Mouse (Mus musculus): ENCODE measurements around the gene Gm49776.
"Not testable (repeated sequence)": the region's sequence is repeated elsewhere in the genome, so short reads cannot be mapped to it uniquely, and the experiment has no call there.

The Gm49776 gene

DNA sequence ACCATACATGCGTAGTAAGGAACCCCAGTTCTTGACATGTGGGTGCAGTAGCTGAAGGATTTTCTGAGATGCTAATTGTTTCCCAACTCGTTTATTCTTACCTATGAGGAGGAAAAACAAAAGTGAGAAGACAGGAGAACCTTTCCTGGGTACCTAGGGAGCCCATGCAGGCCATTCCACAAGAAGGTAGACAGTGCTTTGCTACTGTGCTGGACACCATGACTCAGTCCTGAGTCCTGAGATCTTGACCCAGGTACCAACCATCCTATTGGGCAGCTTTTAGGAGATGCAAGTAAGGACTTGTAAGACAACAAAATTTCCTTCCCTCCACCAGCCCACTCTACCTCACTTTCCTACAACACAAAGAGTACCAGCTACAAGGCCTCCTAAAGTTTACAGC is at the start of gene Gm49776:
Gm49776 (minus strand) TSS at position 101 of the 400 bp plus-strand sequence.
- DNase-seq (ENCODE audit: low spot score), result no peak

DNA sequence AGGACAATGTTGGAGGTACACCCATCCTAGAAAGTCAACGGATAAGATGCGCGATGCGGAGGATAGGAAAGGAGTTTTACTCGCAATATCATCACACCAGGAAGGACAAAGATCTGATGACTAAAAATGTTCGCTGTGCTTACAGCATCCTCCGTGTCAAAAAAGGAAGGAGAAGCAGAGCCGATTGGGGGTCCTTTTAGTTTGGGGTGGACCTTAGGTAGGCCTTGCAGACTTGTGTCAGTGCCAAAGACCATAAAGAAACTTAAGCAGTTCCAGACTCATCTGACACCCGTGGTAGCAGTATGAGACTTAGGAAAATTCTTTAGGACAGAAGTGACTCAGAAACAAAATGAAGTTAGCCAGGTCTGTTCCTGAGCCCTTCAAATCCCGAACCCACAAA is 31.5 kb upstream of the Gm49776 start:
- DNase-seq (ENCODE audit: low spot score), result not testable (repeated sequence)

DNA sequence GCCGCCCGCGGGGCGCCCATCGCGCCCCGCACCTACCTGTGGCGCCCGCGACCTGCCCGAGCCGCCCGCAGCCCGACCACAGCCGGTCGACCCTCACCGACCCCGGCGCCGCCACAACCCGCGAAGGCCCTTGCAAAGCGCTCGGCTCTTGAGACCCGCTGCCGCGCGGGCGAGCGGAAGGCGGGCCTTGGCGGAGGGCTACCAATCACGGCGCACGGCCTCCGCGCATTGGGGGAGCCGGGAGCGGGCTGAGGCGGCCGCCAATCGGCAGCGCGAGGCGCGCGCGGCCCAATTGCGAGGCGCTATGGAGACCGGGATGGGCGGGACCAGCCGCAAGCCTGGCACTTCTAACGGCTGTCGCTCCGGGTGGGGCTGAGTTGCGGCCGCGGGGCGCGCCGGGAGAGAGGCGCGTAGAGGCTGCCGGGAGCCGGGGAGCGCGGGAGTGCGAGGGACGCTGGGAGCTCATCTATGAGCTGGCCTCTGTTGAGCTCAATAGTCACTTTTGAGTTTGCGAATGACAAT is 31.0 kb upstream of the Gm49776 start, which contains the start of gene Dgcr8:
Dgcr8 (minus strand) TSS at position 180 of the 522 bp plus-strand sequence.
- peak; percentile 97 for DNase-seq (ENCODE audit: low spot score)

DNA sequence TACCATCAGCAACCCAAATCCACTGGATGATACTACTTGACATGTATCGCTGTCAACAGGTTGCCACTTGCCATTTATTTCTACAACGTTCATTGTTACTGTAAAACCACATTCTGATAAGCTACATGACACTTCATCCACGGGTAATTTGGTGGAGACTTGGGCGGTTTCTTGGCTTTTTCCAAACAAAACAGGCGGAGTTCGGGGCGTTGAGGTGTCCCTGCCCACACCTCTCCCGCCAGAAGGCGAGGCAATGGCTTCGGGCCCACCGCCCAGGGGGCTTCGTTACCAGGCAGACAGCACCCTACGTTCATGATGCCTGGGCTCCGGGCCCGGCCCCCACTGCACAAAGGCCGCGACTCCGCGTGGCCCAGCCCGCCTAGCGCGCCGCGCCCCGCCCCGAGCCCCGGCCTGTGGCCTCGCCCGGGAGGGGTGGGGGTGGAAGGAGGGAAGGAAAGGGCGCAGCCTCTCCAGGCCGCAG is 30.5 kb upstream of the Gm49776 start:
- DNase-seq (ENCODE audit: low spot score), result no peak

DNA sequence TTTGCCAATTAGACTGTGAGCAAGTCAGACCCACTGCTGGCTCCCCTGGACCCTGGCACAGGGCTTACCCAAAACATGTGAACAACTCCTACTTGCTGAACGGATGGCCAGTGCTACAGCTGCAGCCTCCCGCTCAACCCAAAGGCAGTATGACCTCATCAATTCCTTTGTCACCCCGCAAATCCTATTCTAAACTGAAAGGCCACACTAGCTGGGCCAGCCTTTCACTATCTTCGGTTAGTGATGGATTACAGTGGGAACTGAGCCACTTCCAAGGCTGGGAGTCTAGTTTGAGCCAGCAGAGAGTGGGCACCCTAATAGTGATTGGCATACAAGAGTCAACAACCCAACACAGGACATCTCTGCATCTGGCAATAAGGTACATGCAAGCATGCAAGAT is 30.0 kb upstream of the Gm49776 start:
- DNase-seq (ENCODE audit: low spot score), result no peak

DNA sequence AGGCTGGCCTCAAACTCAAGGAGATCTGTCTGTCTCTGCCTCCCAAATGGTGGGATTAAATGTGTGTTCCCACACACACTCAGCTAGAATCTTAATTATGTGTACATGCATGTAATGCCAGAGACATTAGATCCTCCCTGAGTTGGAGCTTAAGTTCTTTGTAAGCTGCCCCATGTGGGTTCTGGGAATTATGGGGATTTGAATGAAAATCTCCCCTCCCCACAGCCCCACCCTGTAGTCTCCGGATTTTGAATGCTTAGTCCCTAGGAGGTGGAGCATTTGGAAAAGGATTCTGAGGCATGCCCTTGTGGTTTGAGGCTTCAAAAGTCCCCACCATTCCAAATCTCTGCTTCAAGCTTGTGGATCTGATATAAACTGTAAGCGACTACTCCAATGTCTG is 17.0 kb upstream of the Gm49776 start:
- no peak for DNase-seq (ENCODE audit: low spot score)

DNA sequence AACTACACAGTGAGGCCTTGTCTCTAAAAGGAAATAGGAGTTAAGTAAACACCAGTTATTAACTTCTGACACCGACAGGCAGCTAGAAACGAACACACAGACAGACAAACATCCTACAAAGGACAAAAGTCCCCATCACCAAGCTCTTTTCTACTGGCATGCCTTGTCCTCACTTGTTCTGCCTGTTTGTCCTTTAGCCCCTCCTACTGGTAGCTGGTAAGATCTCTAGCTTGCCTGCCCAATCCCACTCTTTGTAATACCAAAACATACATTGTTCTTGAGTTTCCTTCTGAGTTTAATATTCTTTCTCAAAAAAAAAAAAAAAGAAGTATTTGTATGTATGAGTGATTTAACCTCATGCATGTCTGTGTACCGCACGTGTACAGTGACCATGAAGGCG is 10.1 kb upstream of the Gm49776 start:
- DNase-seq (ENCODE audit: low spot score), result no peak

DNA sequence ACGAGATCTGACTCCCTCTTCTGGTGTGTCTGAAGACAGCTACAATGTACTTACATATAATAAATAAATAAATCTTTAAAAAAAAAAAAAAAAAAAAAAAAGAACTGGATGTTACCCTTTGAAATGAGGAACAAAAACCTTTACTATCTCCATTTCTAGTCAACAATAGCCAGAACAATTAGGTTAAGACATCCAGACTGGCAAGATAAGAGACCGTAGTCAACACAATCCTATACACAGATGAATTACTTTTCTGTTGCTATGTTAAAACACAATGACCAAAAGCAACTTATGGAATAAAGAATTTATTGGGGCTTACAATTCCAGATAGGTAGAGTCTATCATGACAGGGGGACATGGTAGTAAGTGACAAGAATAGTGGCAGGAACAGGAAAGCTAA is 6.9 kb upstream of the Gm49776 start:
- DNase-seq (ENCODE audit: low spot score), result no peak

DNA sequence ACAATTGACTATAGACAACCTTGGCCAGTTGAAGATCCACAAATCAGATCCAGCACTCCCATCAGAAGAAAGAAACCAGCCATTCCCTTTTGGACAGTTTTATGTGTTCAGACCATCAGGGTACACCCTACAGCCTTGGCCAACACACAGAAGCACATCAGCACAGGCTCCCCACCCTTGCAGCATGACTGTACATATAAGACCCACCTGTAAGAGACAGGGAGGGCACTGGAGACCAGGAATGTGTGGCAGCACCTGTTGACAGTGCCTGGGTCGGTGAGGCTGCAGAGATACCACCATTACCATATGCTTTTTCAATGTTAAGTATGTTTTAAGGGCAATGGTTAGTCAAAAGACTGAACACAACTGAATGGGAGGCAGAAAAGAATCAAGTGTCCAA is 4.3 kb downstream of the Gm49776 start:
- no peak for DNase-seq (ENCODE audit: low spot score)

DNA sequence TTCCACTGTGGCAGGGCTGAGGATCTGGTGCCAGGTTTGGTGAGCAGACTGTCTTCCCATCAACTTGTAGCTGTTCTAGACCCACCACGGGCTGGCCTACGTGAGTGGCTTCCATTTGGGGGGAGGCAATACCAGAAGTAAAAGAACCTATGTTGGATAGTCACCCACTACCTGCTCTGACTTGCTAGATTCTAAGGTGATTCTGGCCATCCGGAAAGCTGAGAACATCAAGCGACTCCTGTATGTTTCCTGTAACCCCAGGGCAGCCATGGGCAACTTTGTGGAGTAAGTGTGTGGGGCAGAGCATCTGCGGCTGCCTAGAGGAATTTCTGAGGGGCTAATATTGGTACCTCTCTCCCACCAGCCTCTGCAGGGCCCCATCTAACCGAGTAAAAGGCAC is 5.4 kb downstream of the Gm49776 start:
- DNase-seq (ENCODE audit: low spot score), result no peak

DNA sequence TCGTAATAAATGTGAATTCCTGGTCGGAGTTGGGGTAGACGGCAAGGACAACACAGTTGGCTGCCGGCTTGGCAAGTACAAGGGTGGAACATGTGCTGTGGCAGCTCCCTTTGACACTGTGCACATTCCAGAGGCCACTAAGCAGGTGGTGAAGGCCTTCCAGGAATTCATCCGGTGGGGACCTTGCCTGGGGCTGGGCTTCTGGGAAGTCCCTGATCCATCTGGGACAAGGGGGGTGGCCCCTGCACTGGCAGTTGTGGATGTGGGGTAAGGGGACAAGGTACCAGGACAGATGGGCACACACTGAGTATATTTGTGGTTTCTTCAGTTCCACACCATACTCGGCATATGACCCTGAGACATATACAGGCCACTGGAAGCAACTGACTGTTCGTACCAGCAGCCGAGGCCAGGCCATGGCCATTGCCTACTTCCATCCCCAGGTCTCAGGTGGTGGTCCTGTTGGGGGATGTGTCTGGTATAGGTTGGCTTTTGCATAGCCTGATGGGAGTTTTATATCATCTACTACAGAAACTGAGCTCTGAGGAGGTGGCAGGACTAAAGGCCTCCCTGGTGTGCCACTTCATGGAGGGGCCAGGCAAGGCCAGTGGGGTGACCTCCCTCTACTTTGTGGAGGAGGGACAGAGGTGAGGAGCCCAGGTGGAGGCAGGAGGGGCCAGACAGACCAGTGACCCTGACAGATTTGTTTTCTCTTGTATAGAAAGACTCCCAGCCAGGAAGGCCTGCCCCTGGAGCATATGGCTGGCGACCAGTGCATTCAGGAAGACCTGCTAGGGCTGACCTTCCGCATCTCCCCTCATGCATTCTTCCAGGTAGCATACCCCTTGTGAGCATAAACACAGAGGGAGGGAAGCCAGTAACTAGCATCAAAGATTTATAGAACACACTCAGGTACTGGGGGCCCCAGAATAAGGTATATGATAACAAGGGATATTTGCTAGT is 7.0 kb downstream of the Gm49776 start:
- no peak for DNase-seq (ENCODE audit: low spot score)

DNA sequence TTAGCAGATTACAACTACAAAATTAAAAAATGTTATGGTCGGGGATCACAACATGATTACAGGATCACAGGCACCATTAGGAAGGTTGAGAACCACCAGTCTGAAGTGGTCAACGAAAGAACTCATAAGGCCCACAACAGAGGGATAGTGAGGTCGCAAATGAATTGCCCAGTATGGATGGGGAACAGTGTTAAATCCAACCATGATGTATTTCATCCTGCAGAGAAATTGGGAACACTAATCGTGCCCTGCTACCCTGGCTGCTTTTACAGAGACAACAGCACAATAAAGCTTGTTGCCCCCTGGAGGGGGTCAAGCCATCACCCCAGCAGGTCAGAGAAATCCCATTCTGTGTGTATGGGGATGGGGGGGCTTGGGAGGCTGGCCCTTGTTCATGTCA is 7.9 kb downstream of the Gm49776 start:
- DNase-seq (ENCODE audit: low spot score), result no peak

DNA sequence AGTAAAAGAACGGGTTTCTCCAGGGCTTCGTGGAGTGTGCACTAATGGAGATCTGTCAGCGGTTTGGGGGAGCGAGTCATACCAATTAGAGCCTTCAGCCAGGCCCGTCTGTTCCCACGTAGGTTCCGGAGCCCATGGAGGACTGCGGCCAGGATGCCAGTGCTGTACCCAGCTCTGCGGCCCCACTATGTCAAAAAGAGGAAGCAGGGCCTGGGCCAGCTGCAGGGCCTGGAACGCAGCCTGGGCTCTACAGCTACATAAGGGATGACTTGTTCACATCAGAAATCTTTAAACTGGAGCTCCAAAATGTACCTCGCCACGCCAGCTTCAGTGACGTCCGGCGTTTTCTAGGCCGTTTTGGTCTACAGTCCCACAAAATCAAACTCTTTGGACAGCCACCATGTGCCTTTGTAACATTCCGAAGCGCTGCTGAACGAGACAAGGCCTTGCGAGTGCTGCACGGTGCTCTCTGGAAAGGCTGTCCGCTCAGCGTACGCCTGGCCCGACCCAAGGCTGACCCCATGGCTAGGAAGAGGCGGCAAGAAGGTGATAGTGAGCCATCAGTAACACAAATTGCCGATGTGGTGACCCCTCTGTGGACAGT is 8.7 kb downstream of the Gm49776 start:
- DNase-seq (ENCODE audit: low spot score), result no peak

DNA sequence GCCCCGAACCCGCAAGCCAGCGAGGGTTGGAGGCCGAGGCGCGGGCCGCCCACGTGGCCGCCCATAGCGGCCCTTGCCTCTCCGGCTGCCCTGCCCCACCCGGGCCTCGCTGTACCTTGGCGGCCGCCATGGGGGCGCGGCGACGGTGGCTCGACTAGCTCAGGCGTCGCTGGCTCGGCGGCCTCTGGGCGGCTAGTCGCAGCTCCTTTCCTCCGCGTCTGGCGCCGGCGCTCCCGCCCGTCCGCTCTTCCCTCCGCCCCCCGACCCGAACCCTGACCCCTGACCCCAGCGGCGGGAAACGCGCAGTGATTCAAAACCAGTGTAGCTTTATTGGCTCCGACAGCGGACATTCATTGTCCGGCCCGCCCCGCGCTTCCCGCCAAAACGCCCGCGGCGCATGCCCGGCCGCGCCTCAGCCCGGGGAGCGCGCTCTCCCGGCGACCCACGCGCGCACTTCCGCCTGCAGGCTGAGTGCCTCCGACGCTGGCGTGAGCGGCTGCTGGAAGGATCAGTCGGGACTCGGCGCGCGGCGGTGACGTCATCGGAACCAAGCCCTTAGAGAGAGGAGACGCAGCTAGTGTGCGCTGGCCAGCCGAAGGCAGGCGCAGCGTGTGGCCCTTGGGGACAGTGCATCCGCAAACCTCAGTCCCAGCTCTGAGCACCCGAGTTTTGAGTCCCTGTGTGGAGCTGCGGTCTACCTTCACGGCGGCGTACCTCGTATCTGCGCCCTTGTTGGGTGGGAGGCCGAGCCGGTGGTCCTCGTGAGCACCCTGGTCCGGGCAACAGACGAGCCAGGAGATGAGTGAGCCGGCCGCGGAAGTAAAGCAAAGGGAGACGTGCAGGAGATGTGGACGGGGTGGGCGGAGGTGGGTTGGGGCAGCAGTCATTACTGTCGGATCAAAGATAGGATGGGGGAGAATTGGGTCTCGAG is 9.4 kb downstream of the Gm49776 start, which contains the start of the genes Trmt2a and Ranbp1:
Trmt2a (plus strand) TSS at position 247 of the 931 bp plus-strand sequence.
Ranbp1 (minus strand) TSS at position 300 of the 931 bp plus-strand sequence.
- peak; percentile 98 for DNase-seq (ENCODE audit: low spot score)

DNA sequence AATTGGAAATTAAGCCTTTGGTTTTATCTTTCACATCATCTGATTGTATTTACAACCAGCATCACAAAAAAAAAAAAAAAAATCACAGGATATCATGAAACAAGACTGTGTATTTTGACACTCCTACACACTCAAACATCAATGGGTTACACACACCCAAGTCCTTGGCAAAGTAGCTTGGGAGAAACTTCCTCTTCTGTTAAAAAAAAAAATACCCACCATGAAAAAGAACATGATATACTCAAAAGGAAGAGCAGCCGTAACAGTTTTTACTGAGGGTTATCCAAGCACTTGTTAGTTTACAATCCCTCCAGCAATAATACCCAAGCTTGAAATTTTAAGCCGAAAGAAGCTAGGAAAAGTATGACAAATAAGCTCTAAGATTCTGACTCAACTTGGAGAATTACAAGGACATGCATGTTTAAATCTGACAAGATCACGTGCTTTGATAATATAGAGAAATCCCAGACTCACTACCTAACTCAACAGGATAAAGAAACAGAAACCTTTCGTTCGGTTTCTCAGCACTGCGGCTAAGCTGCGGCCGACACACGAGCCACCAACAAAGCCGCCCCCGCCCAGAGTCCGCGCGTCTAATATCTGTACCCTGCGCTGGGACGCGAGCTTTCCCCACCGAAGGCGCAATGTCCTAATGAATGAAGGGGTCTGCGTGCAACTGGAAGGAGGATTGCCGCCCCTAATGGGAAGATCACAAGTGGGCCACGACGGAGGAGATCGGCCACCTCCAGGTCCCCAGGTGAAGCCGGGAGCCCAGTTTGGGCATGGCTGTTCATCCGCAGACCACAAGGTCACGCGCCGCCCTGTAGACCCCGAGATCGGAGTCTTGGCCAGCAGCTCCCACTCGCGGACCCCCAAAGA is 10.4 kb downstream of the Gm49776 start:
- no peak for DNase-seq (ENCODE audit: low spot score)

DNA sequence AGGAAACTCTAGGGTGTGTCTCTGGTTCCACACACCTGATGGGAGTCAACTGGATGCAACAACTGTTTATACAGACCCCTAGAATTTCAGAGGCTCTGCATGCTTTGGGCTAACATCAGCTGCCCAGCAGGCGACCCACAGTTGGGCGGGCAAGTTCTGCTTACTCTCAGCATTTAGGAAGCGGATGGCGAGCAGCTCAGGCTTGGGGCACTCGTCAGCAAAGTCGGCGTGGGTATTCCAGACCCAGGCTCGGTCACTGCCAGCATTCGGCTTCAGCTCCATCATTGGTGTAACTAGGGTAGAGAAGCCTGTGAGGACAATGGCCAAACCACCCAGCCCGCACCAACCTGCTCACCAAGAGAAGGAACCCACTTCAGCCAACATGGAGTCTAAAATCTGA is 16.5 kb downstream of the Gm49776 start:
- DNase-seq (ENCODE audit: low spot score), result no peak

DNA sequence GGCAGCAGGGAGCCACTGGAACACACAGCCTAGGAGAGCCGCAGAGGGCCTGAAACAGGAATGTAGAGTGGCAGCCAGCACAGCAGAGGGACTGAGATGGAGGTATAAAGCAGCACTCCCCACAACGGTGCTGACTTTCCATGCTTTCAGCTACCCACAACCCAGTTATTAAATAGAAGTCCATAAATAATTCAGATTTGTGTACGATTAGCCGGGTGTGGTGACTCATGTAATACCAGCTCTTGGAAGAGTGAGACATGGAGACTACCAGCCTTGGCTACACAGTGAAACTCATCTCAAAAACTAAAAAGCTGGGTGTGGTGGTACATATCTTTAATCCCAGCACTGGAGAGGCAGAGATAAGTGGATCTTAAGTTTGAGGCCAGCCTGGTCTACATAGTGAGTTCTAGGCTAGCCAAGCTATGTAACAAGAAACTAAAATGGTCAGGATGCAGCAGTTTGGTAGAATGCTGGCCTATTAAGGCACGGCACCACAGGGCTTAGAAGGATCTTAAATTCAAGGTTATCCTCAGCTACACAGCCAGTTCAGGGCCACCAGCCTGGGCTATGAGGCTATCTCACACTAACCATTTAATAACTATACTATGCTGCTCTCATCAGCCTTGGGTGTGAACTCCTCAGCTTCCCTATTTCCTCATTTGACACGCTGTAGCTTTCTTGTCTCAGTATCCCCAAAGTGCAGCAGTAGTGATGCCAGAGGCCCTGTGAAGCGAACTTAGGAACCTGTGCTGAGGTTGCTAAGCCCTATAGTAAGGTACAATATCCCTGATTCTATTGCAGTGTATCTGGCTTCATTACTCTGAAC is 21.2 kb downstream of the Gm49776 start:
- no peak for DNase-seq (ENCODE audit: low spot score)

DNA sequence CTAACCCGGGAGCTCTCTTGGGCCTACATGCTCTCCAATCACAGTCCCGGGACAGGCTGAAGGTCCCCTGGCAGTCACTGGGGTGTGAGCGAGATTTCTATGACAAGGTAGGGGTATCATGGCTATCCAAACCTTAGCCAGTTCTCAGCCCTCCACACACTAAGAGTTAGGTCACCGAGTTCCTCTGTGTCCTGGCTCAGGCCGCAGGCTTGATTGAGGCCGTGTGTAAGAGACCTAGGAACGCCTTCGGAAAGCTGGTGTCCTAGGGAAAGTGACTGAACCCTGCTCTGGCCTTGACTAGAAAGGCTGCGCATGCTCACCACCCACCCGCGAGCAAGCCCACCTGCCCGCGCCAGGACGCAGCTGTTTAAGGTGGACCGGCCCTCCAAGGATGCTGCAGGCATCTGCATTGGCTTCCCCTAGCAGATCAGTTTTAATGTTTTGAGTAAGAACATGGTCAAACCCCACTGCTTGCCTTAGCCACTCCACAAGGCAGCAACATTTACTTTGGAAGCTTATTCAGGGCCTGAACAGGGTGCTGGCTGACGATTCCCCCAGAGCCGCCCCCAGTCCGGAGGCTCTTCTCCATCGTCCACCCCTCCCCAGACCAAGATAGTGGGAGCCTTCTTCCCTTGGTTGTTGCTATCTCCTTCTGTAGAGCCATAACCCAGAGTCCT is 22.6 kb downstream of the Gm49776 start:
- peak; percentile 69 for DNase-seq (ENCODE audit: low spot score)

Measured in ovary, adult 18-20 months (tissue).